Mouse (Mus musculus) midbrain, embryonic 14.5 days (tissue): ENCODE measurements around the gene Mael. TPM values are rescaled to one million over a fixed set of nuclear protein-coding genes. Genes with fewer than 3 reads are reported as not detected.
A peak's percentile ranks its signal among the peaks of the same experiment; 100 is the strongest.

Experiments used
- ATAC-seq: fragments of 200-750 bp; cut with Nextera tagmentation; 2 replicates; pipeline ENCODE4 v1.8.0; 2017; ENCODE audit warnings: moderate number of reproducible peaks, moderate library complexity; ENCODE audit not compliant: low FRiP score, low TSS enrichment
- DNase-seq: peaks from one replicate; pipeline ENCODE4 v3.0.0-alpha.2; 2015
- H3K27ac ChIP-seq: fragments of 300-500 bp; sonication (generic); replicated peaks from 2 replicates; pipeline ENCODE4 v1.5.1; 2014; ENCODE audit warnings: mild to moderate bottlenecking, low read depth, low read length, moderate library complexity
- H3K27me3 ChIP-seq: fragments of 300-500 bp; sonication (generic); 2 replicates; pipeline ENCODE4 v1.6.1; 2014; ENCODE audit warnings: low read length, control low read depth, mixed read lengths; ENCODE audit not compliant: control insufficient read depth, insufficient read depth
- H3K36me3 ChIP-seq: fragments of 300-500 bp; sonication (generic); 2 replicates; pipeline ENCODE4 v1.6.1; 2014; ENCODE audit warnings: low read length, control low read depth; ENCODE audit not compliant: control insufficient read depth, insufficient read depth
- H3K4me1 ChIP-seq: fragments of 300-500 bp; sonication (generic); 2 replicates; pipeline ENCODE4 v1.6.1; 2014; ENCODE audit warnings: mild to moderate bottlenecking, antibody characterized with exemption, low read length, control low read depth; ENCODE audit not compliant: control insufficient read depth, insufficient read depth
- H3K4me2 ChIP-seq: fragments of 300-500 bp; sonication (generic); 2 replicates; pipeline ENCODE4 v1.6.1; 2014; ENCODE audit warnings: mild to moderate bottlenecking, low read length, moderate library complexity
- H3K4me3 ChIP-seq: fragments of 300-500 bp; sonication (generic); replicated peaks from 2 replicates; pipeline ENCODE4 v1.5.1; 2014; ENCODE audit warnings: low read depth, low read length
- H3K9ac ChIP-seq: fragments of 300-500 bp; sonication (generic); replicated peaks from 2 replicates; pipeline ENCODE4 v1.6.1; 2014; ENCODE audit warnings: mild to moderate bottlenecking, low read length, moderate library complexity
- H3K9me3 ChIP-seq: fragments of 300-500 bp; sonication (generic); 2 replicates; pipeline ENCODE4 v1.6.1; 2016; ENCODE audit warnings: low read length, control low read depth, mixed read lengths; ENCODE audit not compliant: control insufficient read depth
- WGBS: fragments of 180-500 bp; shearing (Covaris S2); extraction: QIAGEN DNeasy Blood & Tissue Kit; methylation state at CpG from one replicate; pipeline ENCODE4 v1.1.7; 2014; 5-methylcytosine and 5-hydroxymethylcytosine counted together
- polyA plus RNA-seq: library from polyadenylated mRNA; unstranded; fragments of >200 nt; fragmentation: Nextera tagmentation; extraction: Ambion mirVana; gene quantifications from 2 replicates; pipeline ENCODE4 v1.2.1, GENCODE M21; 2014

The Mael gene
- polyA plus RNA-seq, 1 experiment from 2014 or later, result not detected

- Histone ChIP-seq H3K27ac (no peak overlapping the region), H3K9me3 (no peaks in the 10 kb centered on the region), H3K4me2 (peak overlapping the region; percentile 78), H3K9ac (0 out of 2 replicates have a peak overlapping the region, but pooled peaks have one; percentile 27), H3K36me3 (no peaks in the 10 kb centered on the region), H3K4me3 (peak overlapping the region; percentile 44), H3K4me1 (peaks cover 25% of the 10 kb centered on the region), H3K27me3 (no peaks in the 10 kb centered on the region)
- WGBS, result 3% methylated on average over 8 of the region's 8 CpGs
- no peak for DNase-seq
- ATAC-seq, result no peak
Observed at GRCm38 (mm10) chr1:166255091-166255490, 16.5 kb upstream of the Mael start.

- peak within 1 kb of the TSS; percentile 58; the same call in 1 of the 2 replicates for H3K27ac ChIP-seq
- H3K9me3 ChIP-seq, result no peaks in the 10 kb centered on the region
- H3K36me3 ChIP-seq, result no peaks in the 10 kb centered on the region
- ATAC-seq (peak; percentile 78; the same call in 1 of the 2 replicates), DNase-seq (peak; percentile 82)
- under 1% methylated on average over 72 of the region's 72 CpGs for WGBS
- peak within 1 kb of the TSS; percentile 56 for H3K9ac ChIP-seq
- H3K27me3 ChIP-seq, result no peaks in the 10 kb centered on the region
- H3K4me1 ChIP-seq, result peaks cover 25% of the 10 kb centered on the region
- peak within 1 kb of the TSS; percentile 44 for H3K4me3 ChIP-seq
- peak within 1 kb of the TSS; percentile 78 for H3K4me2 ChIP-seq
Observed at GRCm38 (mm10) chr1:166253898-166254894, 15.6 kb upstream of the Mael start, which contains the start of gene Ildr2. TSS of gene Ildr2 (plus strand) at chr1:166254139.

GRCm38 (mm10) chr1:166244285-166244684, 5.7 kb upstream of the Mael start:
- H3K4me1 ChIP-seq, result no peaks in the 10 kb centered on the region
- WGBS, result 69% methylated on average over 6 of the region's 6 CpGs
- no peak overlapping the region for H3K27ac ChIP-seq
- DNase-seq, result no peak
- no peak overlapping the region for H3K4me3 ChIP-seq
- no peaks in the 10 kb centered on the region for H3K9me3 ChIP-seq
- no peak overlapping the region for H3K4me2 ChIP-seq
- H3K27me3 ChIP-seq, result no peaks in the 10 kb centered on the region
- no peak overlapping the region for H3K9ac ChIP-seq
- ATAC-seq, result no peak
- no peaks in the 10 kb centered on the region for H3K36me3 ChIP-seq

DNA sequence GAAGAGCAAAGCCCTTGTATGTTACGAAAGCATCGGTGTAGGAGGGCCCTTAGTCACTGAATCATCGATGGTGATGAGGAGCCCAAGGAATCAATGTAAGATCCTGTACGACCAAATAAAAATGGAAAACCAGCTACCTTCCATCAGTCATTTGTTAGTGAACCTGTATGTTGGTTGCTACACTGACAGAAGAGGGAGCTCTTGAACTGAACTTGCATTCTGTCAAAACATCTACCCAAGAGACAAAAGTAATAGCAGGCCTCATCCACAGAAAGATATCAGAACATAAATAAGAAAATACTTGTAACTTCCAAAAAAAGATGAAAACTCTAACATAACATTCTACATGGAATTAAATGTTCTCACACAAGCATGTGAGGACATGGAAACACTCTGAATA, 24.4 kb downstream of the Mael start:
- no peak overlapping the region for H3K27ac ChIP-seq
- no peak overlapping the region for H3K9ac ChIP-seq
- DNase-seq (peak; percentile 39), ATAC-seq (no peak)
- 88% methylated on average over 4 of the region's 4 CpGs for WGBS
- H3K27me3 ChIP-seq, result no peaks in the 10 kb centered on the region
- no peaks in the 10 kb centered on the region for H3K9me3 ChIP-seq
- H3K4me1 ChIP-seq, result no peaks in the 10 kb centered on the region
- no peak overlapping the region for H3K4me2 ChIP-seq
- no peak overlapping the region for H3K4me3 ChIP-seq
- H3K36me3 ChIP-seq, result no peaks in the 10 kb centered on the region

DNA sequence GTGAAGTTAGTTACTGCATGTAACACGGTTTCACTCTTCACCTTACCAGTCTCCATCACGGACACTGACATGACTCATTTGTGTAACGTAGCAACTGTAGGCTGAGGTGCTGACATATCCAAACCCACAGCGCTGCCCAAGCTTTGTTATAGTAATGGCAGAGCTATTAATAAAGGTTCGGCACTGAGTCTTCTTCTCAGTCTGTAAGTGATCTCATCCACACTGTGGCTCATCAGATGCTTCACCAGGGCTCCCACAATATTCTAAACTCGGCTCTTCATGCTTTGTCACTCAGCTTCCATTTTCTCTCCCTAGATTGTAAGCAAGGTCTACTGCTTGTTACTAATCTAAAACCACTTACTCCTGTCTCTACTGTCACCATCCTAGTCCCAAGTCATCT, 29.2 kb downstream of the Mael start:
- 89% methylated on average over 6 of the region's 6 CpGs for WGBS
- H3K9me3 ChIP-seq, result no peaks in the 10 kb centered on the region
- no peaks in the 10 kb centered on the region for H3K36me3 ChIP-seq
- no peaks in the 10 kb centered on the region for H3K27me3 ChIP-seq
- H3K27ac ChIP-seq, result no peak overlapping the region
- H3K4me3 ChIP-seq, result no peak overlapping the region
- H3K4me1 ChIP-seq, result no peaks in the 10 kb centered on the region
- H3K4me2 ChIP-seq, result no peak overlapping the region
- H3K9ac ChIP-seq, result no peak overlapping the region
- DNase-seq (no peak), ATAC-seq (no peak)

GRCm38 (mm10) chr1:166205159-166205558, 33.4 kb downstream of the Mael start:
- Histone ChIP-seq H3K4me3 (no peak overlapping the region), H3K9me3 (no peaks in the 10 kb centered on the region), H3K9ac (no peak overlapping the region), H3K27me3 (no peaks in the 10 kb centered on the region), H3K27ac (no peak overlapping the region), H3K36me3 (no peaks in the 10 kb centered on the region), H3K4me1 (no peaks in the 10 kb centered on the region), H3K4me2 (no peak overlapping the region)
- 86% methylated on average over 3 of the region's 3 CpGs for WGBS
- ATAC-seq (no peak), DNase-seq (no peak)

DNA sequence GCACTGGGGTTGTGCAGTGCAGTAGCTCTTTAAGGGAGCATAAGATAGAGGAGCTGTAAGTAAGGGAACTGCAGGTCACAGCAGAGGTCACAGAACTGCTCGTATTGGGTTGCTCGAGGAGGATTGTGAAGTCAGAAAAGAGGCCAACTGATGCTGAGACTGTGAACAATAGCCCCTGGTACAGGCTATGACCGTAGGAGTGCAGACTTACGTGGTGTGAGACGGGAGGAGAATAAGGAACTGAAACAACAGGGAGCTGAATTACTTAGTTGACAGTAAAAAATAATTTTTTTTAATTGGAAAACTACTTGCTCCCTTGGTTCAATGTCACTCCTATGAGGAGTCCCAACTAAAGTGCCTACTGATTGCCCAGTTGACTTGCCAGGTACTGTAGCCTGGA, 34.4 kb downstream of the Mael start:
- Histone ChIP-seq H3K27ac (no peak overlapping the region), H3K4me2 (no peak overlapping the region), H3K36me3 (no peaks in the 10 kb centered on the region), H3K27me3 (no peaks in the 10 kb centered on the region), H3K9me3 (no peaks in the 10 kb centered on the region), H3K4me3 (no peak overlapping the region), H3K4me1 (no peaks in the 10 kb centered on the region), H3K9ac (no peak overlapping the region)
- WGBS, result 25% methylated on average over 5 of the region's 5 CpGs
- DNase-seq, result no peak
- ATAC-seq, result no peak

DNA sequence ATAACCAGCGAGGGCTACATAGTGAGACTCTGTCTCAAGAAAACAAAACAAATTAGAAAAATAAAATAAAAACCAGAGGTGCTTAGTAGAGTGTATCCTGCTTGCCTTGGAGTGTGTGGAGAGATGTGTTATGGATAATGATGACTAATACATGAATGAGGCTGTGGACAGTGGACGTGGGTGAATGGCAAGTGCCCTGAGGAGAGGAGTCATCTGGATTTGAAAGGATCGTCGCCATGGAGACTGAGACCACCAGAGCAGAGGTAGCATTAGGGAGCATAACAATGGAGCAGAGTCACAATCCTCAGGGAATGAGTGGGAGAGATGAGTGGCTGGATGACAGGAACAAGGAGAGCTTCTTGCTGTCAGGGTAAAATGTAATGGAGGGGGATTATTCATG, 48.7 kb downstream of the Mael start:
- 52% methylated on average over 4 of the region's 4 CpGs for WGBS
- H3K9me3 ChIP-seq, result no peaks in the 10 kb centered on the region
- no peak overlapping the region for H3K4me3 ChIP-seq
- H3K9ac ChIP-seq, result no peak overlapping the region
- no peak overlapping the region for H3K4me2 ChIP-seq
- no peak for ATAC-seq
- H3K27me3 ChIP-seq, result no peaks in the 10 kb centered on the region
- DNase-seq, result peak; percentile 31
- H3K27ac ChIP-seq, result no peak overlapping the region
- H3K4me1 ChIP-seq, result no peaks in the 10 kb centered on the region
- H3K36me3 ChIP-seq, result no peaks in the 10 kb centered on the region

- DNase-seq (no peak), ATAC-seq (no peak)
- H3K4me3 ChIP-seq, result no peak overlapping the region
- H3K27me3 ChIP-seq, result no peaks in the 10 kb centered on the region
- WGBS, result 86% methylated on average over 5 of the region's 5 CpGs
- no peak overlapping the region for H3K4me2 ChIP-seq
- H3K27ac ChIP-seq, result no peak overlapping the region
- H3K9me3 ChIP-seq, result no peaks in the 10 kb centered on the region
- H3K9ac ChIP-seq, result no peak overlapping the region
- H3K36me3 ChIP-seq, result no peaks in the 10 kb centered on the region
- no peaks in the 10 kb centered on the region for H3K4me1 ChIP-seq
Observed at GRCm38 (mm10) chr1:166185357-166185756, 53.2 kb downstream of the Mael start.
